37 mouse cellular contexts compared by ENCODE assay signal in the genomic region with DNA sequence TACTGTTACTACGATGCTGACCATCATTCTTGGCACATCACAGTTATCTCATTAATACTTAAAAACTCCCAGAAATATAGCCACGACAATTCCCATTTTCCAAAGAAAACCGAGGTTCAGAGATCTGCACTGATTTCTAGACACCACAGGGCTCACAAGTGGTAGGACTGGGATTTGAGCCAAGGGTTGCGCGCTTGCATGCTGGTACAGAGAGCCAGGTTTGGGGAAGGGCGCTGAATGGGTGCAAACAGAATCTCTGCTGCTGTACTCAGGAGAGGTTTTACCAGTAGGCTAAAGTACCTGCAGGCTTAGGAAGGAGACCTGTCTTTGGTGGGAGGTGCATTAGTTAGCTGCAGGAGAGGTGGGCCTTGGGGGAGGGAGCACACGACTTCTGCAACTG. TPM values are rescaled to one million over a fixed set of nuclear protein-coding genes. Genes with fewer than 3 reads are reported as not detected.
DNase-seq lines count a peak whose midpoint lies in the region; ATAC-seq and TF ChIP-seq lines count a peak whose summit lies in the region.
"Had no signal": no experiment of that assay in that cellular context is flagged by ENCODE, and none has a peak within 500 bp of the region (broad histone marks: within the 10 kb centered on the region; RNA-seq: fewer than 3 reads in every experiment).

No protein-coding gene starts in this region.

- in situ Hi-C loops in ES-E14 (cut with MboI; ENCODE audit: low sequenced_read_pairs in 2 of 2, unreplicated experiment in 2 of 2), result no loop called here

- no peak overlapping the region; the same call in 1 of the 2 replicates for H3K27ac ChIP-seq in ES-E14 (ENCODE audit: insufficient read depth, low read depth, low read length, poor library complexity, severe bottlenecking)
- H3K27ac ChIP-seq in gastrocnemius, adult 2 months, result peak overlapping the region; percentile 95
- H3K27ac ChIP-seq: heart, embryonic 13.5 days; hindbrain, embryonic 10.5 days; layer of hippocampus, adult 2 months; left cerebral cortex, adult 2 months; liver, embryonic 13.5 days; macrophage; midbrain, embryonic 13.5 days; neural tube, embryonic 13.5 days; stomach, postnatal 0 days had no signal

- H3K36me3 ChIP-seq in ES-E14 (ENCODE audit: control insufficient read depth, insufficient read depth, low read length, poor library complexity, severe bottlenecking), result no peaks in the 10 kb centered on the region
- H3K36me3 ChIP-seq: heart, embryonic 13.5 days; hindbrain, embryonic 10.5 days; liver, embryonic 13.5 days; midbrain, embryonic 13.5 days; neural tube, embryonic 13.5 days had no signal

- DNase-seq in cerebellum, postnatal 14 days, result peak; percentile 6 to 8
- no peak for DNase-seq in cerebellum, postnatal 25 days
- DNase-seq in ES-E14 (ENCODE audit: low read depth, low spot score), result no peak
- peak; percentile 80 for DNase-seq in gastrocnemius, adult 2 months
- DNase-seq in gastrocnemius, postnatal 36 days, result peak; percentile 13 to 26
- no peak for DNase-seq in lung, postnatal 14 days
- DNase-seq: adrenal gland, adult 2 months; adrenal gland, postnatal 36 days; cerebellum, adult 9-10 months; heart, adult 18-20 months; heart, postnatal 10 days; kidney, adult 2 months; kidney, postnatal 36 days; liver, embryonic 13.5 days; lung, adult 18-20 months; spleen, adult 18-20 months; thymus, adult 2 months; thymus, postnatal 36 days had no signal

- 0 out of 2 replicates have a peak overlapping the region, but pooled peaks have one; percentile 14 for H3K9ac ChIP-seq in ES-E14 (ENCODE audit: insufficient read depth, low read depth, low read length, poor library complexity, severe bottlenecking)
- H3K9ac ChIP-seq: heart, embryonic 13.5 days; liver, embryonic 13.5 days; midbrain, embryonic 13.5 days; neural tube, embryonic 13.5 days had no signal

- ATAC-seq in activated CD4-positive, CD25-positive, alpha-beta regulatory T cell, adult 4 months, result no peak
- ATAC-seq: hindbrain, embryonic 16.5 days; lung, postnatal 0 days; midbrain, embryonic 13.5 days had no signal

- no peaks in the 10 kb centered on the region for H3K9me3 ChIP-seq in ES-E14 (ENCODE audit: control insufficient read depth, insufficient read depth, low read depth, low read length)
- H3K9me3 ChIP-seq: heart, embryonic 13.5 days; hindbrain, embryonic 10.5 days; liver, embryonic 13.5 days; midbrain, embryonic 13.5 days; neural tube, embryonic 13.5 days had no signal

- peaks cover 0 to 6% of the 10 kb centered on the region in 2 experiments; a peak in 2 of 4 replicates for H3K4me1 ChIP-seq in ES-E14 (ENCODE audit: control insufficient read depth in 2 of 2, insufficient read depth in 2 of 2, low read length in 2 of 2, poor library complexity in 1 of 2)
- H3K4me1 ChIP-seq: liver, embryonic 13.5 days; neural tube, embryonic 13.5 days had no signal

- intact Hi-C loops in gastrocnemius, adult 2 months (cut with DNase I), result loop anchor here (2.0 kb wide), 2 partner anchors 37 to 45 kb away; no protein-coding TSS in a partner anchor
- intact Hi-C loops in gastrocnemius, postnatal 36 days (cut with DNase I), result loop anchor here (2.0 kb wide), 1 partner anchor 43 kb away; no protein-coding TSS in a partner anchor

- no peak for TF ChIP-seq CTCF in gastrocnemius, adult 2 months (IDR thresholded peaks at IDR 0.05)

- H3K4me3 ChIP-seq in ES-E14 (ENCODE audit: insufficient read depth in 1 of 2, low read depth in 1 of 2, low read length in 2 of 2, poor library complexity in 1 of 2, severe bottlenecking in 1 of 2), result no peak overlapping the region
- peak overlapping the region; percentile 86 for H3K4me3 ChIP-seq in gastrocnemius, adult 2 months
- H3K4me3 ChIP-seq: erythroblast, embryonic 14.5 days; heart, embryonic 13.5 days; hindbrain, embryonic 10.5 days; layer of hippocampus, adult 2 months; left cerebral cortex, adult 2 months; liver, embryonic 13.5 days; midbrain, embryonic 13.5 days; neural tube, embryonic 13.5 days had no signal

TF ChIP-seq in ES-E14, 5 proteins besides CTCF, POLR2A, EP300 and RAD21:
- no peak for TF ChIP-seq MAFK (IDR thresholded peaks at IDR 0.05; ENCODE audit: insufficient read depth, low read depth, low read length)
- no peak for TF ChIP-seq CHD2 (IDR thresholded peaks at IDR 0.05; ENCODE audit: low read depth, low read length)
- TF ChIP-seq ZNF384 (IDR thresholded peaks at IDR 0.05; ENCODE audit: low read depth, low read length), result no peak
- TF ChIP-seq ZC3H11A (IDR thresholded peaks at IDR 0.05; ENCODE audit: borderline replicate concordance, low read depth, low read length), result no peak
- no peak for TF ChIP-seq HCFC1 (IDR thresholded peaks at IDR 0.05; ENCODE audit: borderline replicate concordance, insufficient read depth, low read length)

RNA-seq across cellular contexts. Expression of gene Tmem233, which starts 1.4 kb away (rescaled TPM):
- 0.21 TPM in 1 of 2 replicates, not detected in the other for total RNA-seq in ES-E14 (2012; rRNA removed)
- total RNA-seq in gastrocnemius, adult 2 months (2021), result 100 to 1,000 TPM; 102 to 138 TPM
- total RNA-seq in gastrocnemius, postnatal 36 days (2021), result 100 to 1,000 TPM; 103 to 120 TPM
- not detected for polyA plus RNA-seq in activated CD4-positive, CD25-positive, alpha-beta regulatory T cell, adult 4 months (2017; shearing (Covaris generic))
- total RNA-seq: adrenal gland, adult 2 months; adrenal gland, postnatal 36 days; heart, adult 18-20 months; heart, postnatal 10 days; layer of hippocampus, adult 2 months; layer of hippocampus, postnatal 14 days; left cerebral cortex, adult 2 months; left cerebral cortex, postnatal 36 days; megakaryocyte-erythroid progenitor cell, adult 5-6 weeks had no signal
- polyA plus RNA-seq: adrenal gland, adult 2 months; cortical plate, adult 2 months; erythroblast, embryonic 14.5 days; forebrain, embryonic 11.5 days; hindbrain, embryonic 10.5 days; hindbrain, embryonic 16.5 days; intestine, embryonic 14.5 days; kidney, embryonic 16.5 days; liver, embryonic 13.5 days; macrophage; midbrain, embryonic 13.5 days; neural tube, embryonic 13.5 days; stomach, postnatal 0 days; thymus, adult 2 months had no signal

RNA-seq across cellular contexts. Expression of gene Prkab1, which starts 57.3 kb away (rescaled TPM):
- 21.2 and 22.8 TPM in 2 replicates for total RNA-seq in ES-E14 (2012; rRNA removed)
- 10 to 100 TPM; 11.0 to 11.1 TPM for total RNA-seq in gastrocnemius, adult 2 months (2021)
- total RNA-seq in gastrocnemius, postnatal 36 days (2021), result 10 to 100 TPM in 1 of 2 experiments, 1 to 10 TPM in 1; 9.5 to 12.6 TPM
- 10 to 100 TPM; 36.1 to 43.3 TPM for polyA plus RNA-seq in activated CD4-positive, CD25-positive, alpha-beta regulatory T cell, adult 4 months (2017; shearing (Covaris generic))

Comparison
In these comparisons a context has a peak if more than half of its experiments do, and no peak if none do; other contexts are left out.
1. DNase-seq: peak in cerebellum, postnatal 14 days (2 of 2), gastrocnemius, adult 2 months (single experiment) and gastrocnemius, postnatal 36 days (2 of 2); none in cerebellum, postnatal 25 days (0 of 2), ES-E14 (single experiment) and lung, postnatal 14 days (single experiment).
2. RNA of gene Tmem233, which starts 1.4 kb away (total RNA-seq): 102 to 138 TPM in gastrocnemius, adult 2 months and 103 to 120 TPM in gastrocnemius, postnatal 36 days; 0.21 TPM in ES-E14; every median in the first group is over 10 times any median in the second.